Mouse (Mus musculus) midbrain, embryonic 16.5 days (tissue): ENCODE results near the gene Gm36176. TPM values are rescaled to one million over a fixed set of nuclear protein-coding genes. Genes with fewer than 3 reads are reported as not detected.
"Not testable (repeated sequence)": the region's sequence is repeated elsewhere in the genome, so short reads cannot be mapped to it uniquely, and the experiment has no call there.

Experiments used
- ATAC-seq: fragments of 200-750 bp; cut with Nextera tagmentation; 2 replicates; pipeline ENCODE4 v1.8.0; 2017; ENCODE audit warnings: moderate TSS enrichment
- H3K27ac ChIP-seq: fragments of 300-500 bp; sonication (generic); 2 replicates; pipeline ENCODE4 v1.5.1; 2014; ENCODE audit warnings: mild to moderate bottlenecking, low read length, mixed read lengths
- H3K27me3 ChIP-seq: fragments of 300-500 bp; sonication (generic); 2 replicates; pipeline ENCODE4 v1.6.1; 2014; ENCODE audit warnings: low read depth, low read length, mixed read lengths; ENCODE audit not compliant: control insufficient read depth, insufficient read depth
- H3K36me3 ChIP-seq: fragments of 300-500 bp; sonication (generic); 2 replicates; pipeline ENCODE4 v1.6.1; 2014; ENCODE audit warnings: mild to moderate bottlenecking, low read length, moderate library complexity, mixed read lengths; ENCODE audit not compliant: control insufficient read depth, insufficient read depth
- H3K4me1 ChIP-seq: fragments of 300-500 bp; sonication (generic); 2 replicates; pipeline ENCODE4 v1.6.1; 2014; ENCODE audit warnings: mild to moderate bottlenecking, low read length, mixed read lengths; ENCODE audit not compliant: control insufficient read depth, insufficient read depth
- H3K4me2 ChIP-seq: fragments of 300-500 bp; sonication (generic); 2 replicates; pipeline ENCODE4 v1.6.1; 2014; ENCODE audit warnings: mild to moderate bottlenecking, low read length, mixed read lengths
- H3K4me3 ChIP-seq: fragments of 300-500 bp; sonication (generic); 2 replicates; pipeline ENCODE4 v1.5.1; 2014; ENCODE audit warnings: low read depth, mild to moderate bottlenecking, low read length, moderate library complexity, mixed read lengths
- H3K9ac ChIP-seq: fragments of 300-500 bp; sonication (generic); 2 replicates; pipeline ENCODE4 v1.6.1; 2014; ENCODE audit warnings: low read depth, low read length, mixed read lengths
- H3K9me3 ChIP-seq: fragments of 300-500 bp; sonication (generic); replicated peaks from 2 replicates; pipeline ENCODE4 v1.6.1; 2014; ENCODE audit warnings: mild to moderate bottlenecking, low read length, mixed read lengths; ENCODE audit not compliant: control insufficient read depth, poor library complexity, severe bottlenecking
- WGBS: fragments of 180-500 bp; shearing (Covaris S2); extraction: QIAGEN DNeasy Blood & Tissue Kit; methylation state at CpG from one replicate; pipeline ENCODE4 v1.1.7; 2014; 5-methylcytosine and 5-hydroxymethylcytosine counted together
- polyA plus RNA-seq: library from polyadenylated mRNA; unstranded; fragments of >200 nt; fragmentation: Nextera tagmentation; extraction: Ambion mirVana; gene quantifications from 2 replicates; pipeline ENCODE4 v1.2.1, GENCODE M21; 2015

Gm36176 gene
- not detected in 2 replicates for polyA plus RNA-seq

DNA sequence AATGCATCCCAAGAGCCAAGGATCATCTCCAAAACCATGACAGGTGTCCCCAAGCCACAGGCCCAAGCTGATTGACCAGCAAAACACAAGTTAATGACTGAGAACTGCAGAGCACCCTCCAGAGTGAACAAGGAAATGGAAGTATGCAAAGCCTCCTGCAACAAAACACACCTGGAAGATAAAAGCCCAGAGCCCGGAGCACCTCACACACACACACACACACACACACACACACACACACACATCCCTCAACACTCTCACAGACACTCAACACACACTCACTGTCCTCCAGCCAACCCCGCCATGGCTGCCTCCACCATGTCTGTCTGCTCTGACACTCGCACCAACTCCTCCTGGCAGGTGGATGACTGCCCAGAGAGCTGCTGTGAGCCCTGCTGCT lies at the start of gene Gm36176:
TSS of gene Gm36176 (plus strand) at position 301 of the 400 bp plus-strand sequence.
- Histone ChIP-seq H3K9ac (no peak within 1 kb of the TSS), H3K4me2 (no peak within 1 kb of the TSS), H3K4me3 (no peak within 1 kb of the TSS), H3K9me3 (peaks cover 4% of the 10 kb centered on the region; the same call in 1 of the 2 replicates), H3K27me3 (no peaks in the 10 kb centered on the region), H3K36me3 (no peaks in the 10 kb centered on the region), H3K4me1 (no peaks in the 10 kb centered on the region), H3K27ac (no peak within 1 kb of the TSS)
- ATAC-seq: no peak
- WGBS: 50% methylated on average over 1 of the region's 3 CpGs

DNA sequence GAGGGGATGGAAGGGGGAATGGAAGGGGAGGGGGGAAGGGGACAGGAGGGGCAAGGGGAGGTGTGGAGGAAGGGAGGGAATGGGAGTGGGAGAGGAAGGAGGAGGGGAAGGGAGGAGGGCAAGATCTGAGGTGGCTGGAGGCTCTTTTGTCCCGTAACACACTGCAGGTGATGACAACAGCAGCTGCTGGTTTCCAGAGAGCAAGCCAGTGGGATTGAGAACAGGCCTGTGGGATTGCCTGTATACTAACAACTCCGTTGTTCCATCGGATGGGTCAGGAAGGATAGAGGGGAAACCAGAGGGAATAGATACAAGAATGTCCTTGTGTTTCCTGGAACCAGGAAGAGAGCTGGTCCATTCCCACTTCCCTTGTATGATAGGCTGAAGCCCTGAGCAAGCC lies 48.9 kb upstream of the Gm36176 start:
- Histone ChIP-seq H3K9ac (no peak overlapping the region), H3K27me3 (no peaks in the 10 kb centered on the region), H3K4me2 (no peak overlapping the region), H3K9me3 (no peaks in the 10 kb centered on the region), H3K36me3 (no peaks in the 10 kb centered on the region), H3K27ac (no peak overlapping the region), H3K4me3 (no peak overlapping the region), H3K4me1 (no peaks in the 10 kb centered on the region)
- 18% methylated on average over 3 of the region's 3 CpGs for WGBS
- no peak for ATAC-seq

DNA sequence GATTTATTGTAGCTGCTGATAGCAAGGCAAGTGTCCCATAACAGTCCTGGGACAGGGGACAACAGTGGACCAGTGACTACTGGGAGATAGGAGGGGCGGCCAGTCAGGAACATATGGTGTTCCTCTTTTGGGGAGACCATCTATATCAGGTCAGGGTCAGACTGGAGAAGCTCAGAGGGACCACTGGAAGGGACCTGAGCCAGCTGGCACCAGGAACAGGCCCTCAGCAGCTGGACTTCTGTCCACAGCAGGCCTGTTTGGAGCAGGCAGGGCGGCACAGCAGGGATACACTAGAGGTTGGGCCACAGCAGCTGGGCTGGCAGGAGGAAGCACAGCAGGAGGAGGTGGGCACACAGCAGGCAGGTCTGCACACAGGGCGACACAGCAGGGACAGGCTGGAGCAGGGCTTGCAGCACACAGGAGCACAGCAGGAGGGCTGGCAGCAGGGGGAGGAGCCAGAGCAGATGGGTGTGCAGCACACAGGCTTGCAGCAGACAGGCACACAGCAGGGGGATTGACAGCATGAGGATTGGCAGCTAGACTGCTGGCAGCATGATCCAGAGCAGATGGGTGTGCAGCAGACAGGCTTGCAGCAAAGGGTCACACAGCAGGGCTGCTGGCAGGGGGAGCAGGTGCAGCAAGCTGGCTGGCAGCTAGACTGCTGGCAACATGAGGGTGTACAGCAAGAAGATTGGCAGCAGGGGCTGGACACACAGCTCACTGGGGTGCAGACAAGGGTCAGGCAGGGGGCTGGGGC lies 48.3 kb upstream of the Gm36176 start:
- H3K4me3 ChIP-seq, H3K27me3 ChIP-seq, H3K4me2 ChIP-seq, H3K9me3 ChIP-seq, H3K36me3 ChIP-seq, ATAC-seq, H3K27ac ChIP-seq, H3K4me1 ChIP-seq, H3K9ac ChIP-seq: not testable (repeated sequence)
- WGBS: 39% methylated on average over 3 of the region's 3 CpGs

DNA sequence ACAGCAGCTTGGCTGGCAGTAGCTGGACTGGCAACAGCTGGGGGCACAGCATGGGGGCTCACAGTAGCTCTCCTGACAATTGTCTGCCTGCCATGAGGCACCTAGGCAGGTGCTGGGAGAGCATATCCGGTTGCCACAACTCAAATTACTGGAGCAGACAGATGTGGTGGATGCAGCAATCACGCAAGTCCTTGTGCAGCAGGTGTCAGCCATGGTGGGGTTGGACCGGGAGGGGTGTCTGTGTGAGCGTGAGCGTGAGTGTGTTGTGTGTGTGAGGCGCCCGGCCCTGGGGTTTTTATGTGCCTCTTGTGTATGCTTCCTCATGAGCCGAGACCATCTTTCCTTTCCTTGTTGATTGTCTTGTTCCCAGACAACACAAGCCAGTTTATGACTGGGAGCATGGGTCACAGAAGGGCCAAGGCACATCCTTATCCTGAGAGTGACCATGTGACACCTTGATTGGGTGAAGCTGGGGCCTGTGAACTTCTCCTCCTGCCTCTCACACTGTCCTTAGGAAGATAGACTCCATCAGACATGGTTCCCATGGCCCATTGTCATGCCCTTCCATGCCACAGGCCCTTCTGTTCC lies 47.6 kb upstream of the Gm36176 start, which contains the start of gene Gm19668:
TSS of gene Gm19668 (minus strand) at position 213 of the 588 bp plus-strand sequence.
- H3K4me3 ChIP-seq: no peak within 1 kb of the TSS
- H3K36me3 ChIP-seq: no peaks in the 10 kb centered on the region
- WGBS: 66% methylated on average over 8 of the region's 8 CpGs
- no peaks in the 10 kb centered on the region for H3K4me1 ChIP-seq
- H3K9me3 ChIP-seq: no peaks in the 10 kb centered on the region
- no peak for ATAC-seq
- H3K9ac ChIP-seq: no peak within 1 kb of the TSS
- no peak within 1 kb of the TSS for H3K27ac ChIP-seq
- no peaks in the 10 kb centered on the region for H3K27me3 ChIP-seq
- H3K4me2 ChIP-seq: no peak within 1 kb of the TSS

DNA sequence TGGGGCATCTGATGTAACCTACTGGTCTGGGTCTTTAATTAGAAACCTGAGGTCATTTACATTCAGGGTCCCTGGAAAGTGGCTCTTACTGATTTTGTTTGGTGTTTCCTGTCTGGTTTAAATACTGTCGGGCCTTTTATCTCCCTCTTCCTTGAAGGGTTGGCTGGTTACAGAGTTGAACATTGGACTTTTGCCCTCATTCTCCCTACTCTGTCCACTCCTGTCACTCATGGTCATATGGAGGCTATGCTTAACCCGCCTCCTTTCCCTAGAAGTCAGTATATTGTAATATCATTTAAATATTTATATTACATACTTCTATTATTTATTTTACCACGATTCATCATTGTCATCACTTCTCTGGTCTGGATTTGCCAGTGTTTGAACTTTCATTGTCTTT lies 42.5 kb upstream of the Gm36176 start:
- H3K4me1 ChIP-seq: no peaks in the 10 kb centered on the region
- 85% methylated on average over 3 of the region's 3 CpGs for WGBS
- H3K4me3 ChIP-seq: no peak overlapping the region
- H3K27me3 ChIP-seq: no peaks in the 10 kb centered on the region
- no peak overlapping the region for H3K4me2 ChIP-seq
- no peaks in the 10 kb centered on the region for H3K9me3 ChIP-seq
- no peak overlapping the region for H3K27ac ChIP-seq
- H3K36me3 ChIP-seq: no peaks in the 10 kb centered on the region
- ATAC-seq: no peak
- H3K9ac ChIP-seq: no peak overlapping the region

DNA sequence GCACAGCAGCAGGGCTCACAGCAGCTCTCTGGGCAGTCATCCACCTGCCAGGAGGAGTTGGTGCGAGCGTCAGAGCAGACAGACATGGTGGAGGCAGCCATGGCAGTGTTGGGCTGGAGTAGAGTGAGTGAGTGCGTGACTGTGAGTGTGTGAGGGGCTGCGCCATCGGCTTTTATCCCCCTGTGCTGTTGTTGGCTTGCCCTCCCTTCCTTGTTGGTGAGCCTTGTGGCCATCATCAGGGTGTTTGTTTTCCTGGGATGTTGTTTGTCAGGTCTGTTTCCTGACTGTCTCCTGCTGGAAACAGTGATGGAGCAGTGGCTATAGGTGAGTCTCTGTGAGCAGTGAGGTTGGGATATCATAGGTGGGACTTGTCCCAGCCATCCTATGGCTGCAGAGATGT lies 34.9 kb upstream of the Gm36176 start, which contains the start of gene Gm9507:
TSS of gene Gm9507 (minus strand) at position 101 of the 400 bp plus-strand sequence.
- no peak within 1 kb of the TSS for H3K4me3 ChIP-seq
- no peak for ATAC-seq
- no peak within 1 kb of the TSS for H3K4me2 ChIP-seq
- WGBS: 69% methylated on average over 5 of the region's 5 CpGs
- H3K9me3 ChIP-seq: no peaks in the 10 kb centered on the region
- H3K27ac ChIP-seq: no peak within 1 kb of the TSS
- H3K4me1 ChIP-seq: no peaks in the 10 kb centered on the region
- no peaks in the 10 kb centered on the region for H3K36me3 ChIP-seq
- no peaks in the 10 kb centered on the region for H3K27me3 ChIP-seq
- H3K9ac ChIP-seq: no peak within 1 kb of the TSS

DNA sequence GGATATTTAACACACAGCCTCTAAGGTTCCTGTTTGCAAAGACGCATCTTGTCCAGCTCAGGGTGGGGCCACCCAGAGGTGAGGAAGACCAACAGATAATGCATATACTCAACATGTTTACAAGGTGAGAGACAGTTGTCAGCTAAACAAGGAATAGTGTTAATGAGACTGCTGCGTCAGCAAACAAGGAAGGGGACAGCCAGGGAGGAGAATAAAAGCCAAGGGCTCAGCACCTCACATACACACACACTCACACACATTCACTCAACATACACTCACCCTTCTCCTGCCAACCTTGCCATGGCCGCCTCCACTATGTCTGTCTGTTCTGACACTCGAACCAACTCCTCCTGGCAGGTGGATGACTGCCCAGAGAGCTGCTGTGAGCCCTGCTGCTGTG lies 32.2 kb upstream of the Gm36176 start, which contains the start of gene Gm2696:
TSS of gene Gm2696 (plus strand) at position 301 of the 400 bp plus-strand sequence.
- WGBS: 62% methylated on average over 4 of the region's 4 CpGs
- no peak for ATAC-seq

DNA sequence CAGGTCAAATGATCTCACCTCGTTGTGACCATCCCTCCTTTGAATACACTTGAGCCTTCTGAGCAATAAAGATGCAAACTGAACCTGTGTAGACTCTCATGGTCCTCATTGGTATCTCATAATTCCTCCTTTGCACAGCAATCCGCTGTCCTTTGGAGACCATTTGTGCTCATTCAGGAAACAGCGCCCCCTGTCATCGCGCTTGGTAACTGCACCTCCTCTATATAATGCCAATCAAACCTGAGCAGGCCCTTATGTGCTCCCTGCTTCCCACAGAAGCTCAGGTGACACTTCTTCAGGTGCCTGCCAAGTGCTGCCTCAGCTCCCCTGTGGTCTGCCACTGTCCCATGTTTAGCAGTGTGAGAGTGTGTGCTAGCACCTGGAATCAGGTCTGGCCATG lies 31.1 kb upstream of the Gm36176 start:
- no peak overlapping the region for H3K27ac ChIP-seq
- H3K27me3 ChIP-seq: no peaks in the 10 kb centered on the region
- H3K9me3 ChIP-seq: no peaks in the 10 kb centered on the region
- no peaks in the 10 kb centered on the region for H3K4me1 ChIP-seq
- no peaks in the 10 kb centered on the region for H3K36me3 ChIP-seq
- no peak for ATAC-seq
- no peak overlapping the region for H3K4me3 ChIP-seq
- no peak overlapping the region for H3K4me2 ChIP-seq
- WGBS: 38% methylated on average over 5 of the region's 5 CpGs
- no peak overlapping the region for H3K9ac ChIP-seq

More for the DNA sequence above, 32.2 kb upstream of the Gm36176 start, which contains the start of gene Gm2696:
- Histone ChIP-seq H3K36me3 (no peaks in the 10 kb centered on the region), H3K4me2 (no peak within 1 kb of the TSS), H3K9me3 (no peaks in the 10 kb centered on the region), H3K4me1 (no peaks in the 10 kb centered on the region), H3K27me3 (no peaks in the 10 kb centered on the region), H3K9ac (no peak within 1 kb of the TSS), H3K4me3 (no peak within 1 kb of the TSS), H3K27ac (no peak within 1 kb of the TSS)

DNA sequence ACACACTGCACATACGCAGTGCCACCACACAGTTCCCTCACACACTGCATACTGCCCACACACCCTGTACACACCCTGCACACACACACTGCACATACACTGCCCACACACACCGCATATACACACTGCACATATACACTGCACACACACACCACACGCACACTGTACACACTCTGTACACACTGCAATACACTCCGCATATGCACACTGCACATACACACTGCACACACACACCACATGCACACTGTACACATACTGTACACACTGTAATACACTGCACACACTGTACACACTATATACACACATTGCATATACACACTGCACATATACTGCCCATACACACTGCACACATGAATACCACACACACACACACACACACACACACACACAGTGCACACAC lies 28.1 kb upstream of the Gm36176 start:
- Histone ChIP-seq H3K27me3 (no peaks in the 10 kb centered on the region), H3K4me3 (no peak overlapping the region), H3K9me3 (no peaks in the 10 kb centered on the region), H3K4me1 (no peaks in the 10 kb centered on the region), H3K4me2 (no peak overlapping the region), H3K27ac (no peak overlapping the region), H3K36me3 (no peaks in the 10 kb centered on the region), H3K9ac (no peak overlapping the region)
- 95% methylated on average over 4 of the region's 4 CpGs for WGBS
- peak; percentile 60 for ATAC-seq
